Mouse (Mus musculus): ENCODE measurements around the gene Ppard. TPM values are rescaled to one million over a fixed set of nuclear protein-coding genes. Genes with fewer than 3 reads are reported as not detected.

The Ppard gene
- polyA plus RNA-seq, 1 experiment from 2014 or later: 2.2 TPM

DNA sequence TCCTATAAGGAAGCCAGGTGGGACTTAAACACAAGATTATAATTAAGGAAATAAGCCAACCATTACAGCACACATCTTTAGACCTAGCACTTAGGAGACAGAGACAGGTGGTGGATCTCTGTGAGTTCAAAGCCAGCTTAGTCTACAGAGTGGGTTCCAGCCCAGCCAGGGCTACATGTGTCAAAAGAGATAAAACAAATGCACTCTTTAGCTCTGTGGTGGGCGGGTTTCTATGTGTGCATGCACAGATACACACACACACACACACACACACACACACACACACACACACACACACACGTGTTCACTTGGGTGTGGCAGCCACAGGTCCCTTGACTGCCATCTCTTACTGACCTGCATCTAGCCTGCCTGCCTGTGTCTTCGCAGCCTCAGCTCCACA, 45.7 kb downstream of the Ppard start:
- H3K9ac ChIP-seq (replicated peaks): no peak overlapping the region
- no peak overlapping the region for H3K4me2 ChIP-seq (replicated peaks)
- no peak overlapping the region for H3K27ac ChIP-seq (replicated peaks)
- 95% methylated on average over 2 of the region's 3 CpGs for WGBS
- no peaks in the 10 kb centered on the region for H3K36me3 ChIP-seq
- H3K4me3 ChIP-seq: no peak overlapping the region
- no peaks in the 10 kb centered on the region for H3K9me3 ChIP-seq
- no peak for ATAC-seq (ENCODE audit: low FRiP score, low read depth)
- H3K4me1 ChIP-seq: peaks cover 13% of the 10 kb centered on the region; the same call in 1 of the 2 replicates
- H3K27me3 ChIP-seq: no peaks in the 10 kb centered on the region

DNA sequence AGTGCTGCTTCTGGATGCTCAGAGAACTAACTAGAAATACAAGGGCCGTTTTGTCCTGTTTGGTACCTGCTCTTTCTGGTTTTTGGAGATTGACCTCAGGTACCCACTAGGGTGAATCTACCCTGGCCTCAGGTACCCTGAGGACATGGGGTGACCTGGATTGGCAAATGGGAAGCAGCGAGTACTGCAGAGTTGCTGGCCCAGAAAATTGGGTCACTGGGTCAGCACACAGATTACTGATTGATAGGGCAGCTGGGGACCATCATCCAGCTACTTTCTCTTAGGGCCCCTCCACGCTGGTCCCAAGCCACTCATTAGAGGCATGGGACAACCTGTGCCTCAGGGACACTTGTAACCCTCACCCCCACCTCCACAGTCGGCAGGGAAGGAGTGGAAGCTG, 46.7 kb downstream of the Ppard start:
- H3K4me1 ChIP-seq: peaks cover 13% of the 10 kb centered on the region; the same call in 1 of the 2 replicates
- H3K27me3 ChIP-seq: no peaks in the 10 kb centered on the region
- H3K9me3 ChIP-seq: no peaks in the 10 kb centered on the region
- H3K4me3 ChIP-seq: no peak overlapping the region
- no peak for ATAC-seq (ENCODE audit: low FRiP score, low read depth)
- no peak overlapping the region for H3K27ac ChIP-seq (replicated peaks)
- H3K9ac ChIP-seq (replicated peaks): no peak overlapping the region
- H3K4me2 ChIP-seq (replicated peaks): no peak overlapping the region
- no peaks in the 10 kb centered on the region for H3K36me3 ChIP-seq
- WGBS: 57% methylated on average over 4 of the region's 4 CpGs

DNA sequence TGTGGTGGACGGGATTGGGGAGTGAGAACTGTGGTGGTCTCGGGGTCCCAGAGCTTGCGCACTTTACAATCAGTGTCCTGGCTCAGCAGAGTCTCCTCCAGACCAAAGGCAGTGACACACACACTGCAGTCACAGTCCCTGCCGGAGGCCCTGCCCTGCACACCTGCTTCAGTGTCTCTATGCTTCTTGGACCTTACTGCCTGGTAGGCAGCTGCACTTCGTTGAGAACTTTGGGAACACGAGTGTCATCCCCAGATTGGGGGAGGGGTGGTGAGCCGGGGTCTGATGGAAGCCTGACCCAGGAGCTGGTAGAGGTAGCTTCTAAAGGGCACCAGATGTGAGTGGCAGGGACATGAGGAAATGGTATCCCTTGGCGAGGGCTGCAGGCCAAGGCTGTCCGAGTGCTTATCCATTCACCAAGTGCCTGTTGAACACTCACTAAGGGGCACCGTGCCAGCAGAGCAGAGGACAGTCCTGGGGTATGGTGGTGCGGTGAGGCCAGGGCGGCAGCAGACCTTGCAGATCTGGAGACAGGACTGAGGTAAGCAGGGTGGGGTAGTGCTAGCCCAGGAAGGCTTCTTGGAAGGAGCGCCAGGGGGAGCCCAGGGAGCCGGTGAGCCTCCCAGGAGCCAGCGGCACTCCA, 47.4 kb downstream of the Ppard start:
- Histone ChIP-seq H3K36me3 (no peaks in the 10 kb centered on the region), H3K4me1 (peaks cover 14% of the 10 kb centered on the region; the same call in 1 of the 2 replicates), H3K27ac (replicated peaks) (no peak overlapping the region), H3K9ac (replicated peaks) (no peak overlapping the region), H3K9me3 (no peaks in the 10 kb centered on the region), H3K27me3 (no peaks in the 10 kb centered on the region), H3K4me2 (replicated peaks) (no peak overlapping the region), H3K4me3 (no peak overlapping the region)
- ATAC-seq (ENCODE audit: low FRiP score, low read depth): no peak
- 72% methylated on average over 15 of the region's 15 CpGs for WGBS

DNA sequence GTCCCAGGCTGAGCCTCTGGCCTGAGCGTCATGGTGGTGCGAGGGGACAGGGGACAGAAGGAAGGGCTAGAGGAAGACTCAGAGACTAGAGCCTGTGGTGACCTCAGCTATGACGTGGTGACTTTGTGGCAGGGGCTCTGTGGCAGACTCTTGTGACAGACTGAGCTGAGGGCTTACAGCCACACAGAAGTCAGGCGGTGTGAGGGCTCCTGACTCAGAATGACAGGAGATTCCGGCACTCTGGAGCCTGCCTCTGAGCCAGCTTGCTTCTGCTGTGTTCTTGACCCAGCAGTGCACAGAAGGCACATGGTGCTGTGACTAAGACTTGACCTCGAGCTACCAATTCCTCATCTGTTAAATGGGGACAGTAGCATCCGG, 47.9 kb downstream of the Ppard start:
- no peak overlapping the region for H3K9ac ChIP-seq (replicated peaks)
- no peak overlapping the region for H3K4me3 ChIP-seq
- no peaks in the 10 kb centered on the region for H3K9me3 ChIP-seq
- H3K27ac ChIP-seq (replicated peaks): no peak overlapping the region
- no peaks in the 10 kb centered on the region for H3K27me3 ChIP-seq
- no peak for ATAC-seq (ENCODE audit: low FRiP score, low read depth)
- no peak overlapping the region for H3K4me2 ChIP-seq (replicated peaks)
- no peaks in the 10 kb centered on the region for H3K36me3 ChIP-seq
- peaks cover 18% of the 10 kb centered on the region; the same call in 1 of the 2 replicates for H3K4me1 ChIP-seq
- WGBS: 79% methylated on average over 7 of the region's 7 CpGs

DNA sequence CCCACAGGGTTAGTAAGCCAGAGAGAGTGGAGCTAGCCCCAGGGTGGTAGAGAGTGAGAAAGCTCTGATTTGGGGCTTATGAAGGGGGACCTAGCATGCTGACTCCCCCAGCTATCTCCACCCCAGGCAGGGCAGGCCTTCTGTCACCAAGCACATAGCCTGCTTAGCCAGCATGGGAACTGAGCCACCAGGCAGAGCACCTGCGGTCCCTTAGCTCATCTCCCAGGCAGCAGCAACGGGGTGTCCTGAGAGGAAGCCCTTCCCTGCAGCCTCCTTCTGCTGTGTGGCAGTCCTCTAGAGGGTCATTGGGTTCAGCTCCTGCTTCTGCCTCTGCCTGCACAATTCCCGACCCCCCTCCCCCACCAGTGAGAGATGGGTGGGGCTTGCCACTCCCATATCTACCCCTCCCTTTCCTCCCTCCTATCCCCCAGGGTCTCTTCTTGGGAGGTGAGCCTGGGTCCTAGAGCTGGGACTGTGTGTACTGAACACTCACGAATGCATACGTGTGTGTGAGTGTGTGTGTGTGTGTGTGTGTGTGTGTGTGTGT, 48.4 kb downstream of the Ppard start:
- Histone ChIP-seq H3K9me3 (no peaks in the 10 kb centered on the region), H3K4me2 (replicated peaks) (no peak overlapping the region), H3K4me1 (peaks cover 23% of the 10 kb centered on the region), H3K4me3 (no peak overlapping the region), H3K36me3 (no peaks in the 10 kb centered on the region), H3K9ac (replicated peaks) (no peak overlapping the region), H3K27ac (replicated peaks) (0 out of 2 replicates have a peak overlapping the region, but pooled peaks have one; percentile 2), H3K27me3 (no peaks in the 10 kb centered on the region)
- ATAC-seq (ENCODE audit: low FRiP score, low read depth): no peak
- 45% methylated on average over 5 of the region's 5 CpGs for WGBS

DNA sequence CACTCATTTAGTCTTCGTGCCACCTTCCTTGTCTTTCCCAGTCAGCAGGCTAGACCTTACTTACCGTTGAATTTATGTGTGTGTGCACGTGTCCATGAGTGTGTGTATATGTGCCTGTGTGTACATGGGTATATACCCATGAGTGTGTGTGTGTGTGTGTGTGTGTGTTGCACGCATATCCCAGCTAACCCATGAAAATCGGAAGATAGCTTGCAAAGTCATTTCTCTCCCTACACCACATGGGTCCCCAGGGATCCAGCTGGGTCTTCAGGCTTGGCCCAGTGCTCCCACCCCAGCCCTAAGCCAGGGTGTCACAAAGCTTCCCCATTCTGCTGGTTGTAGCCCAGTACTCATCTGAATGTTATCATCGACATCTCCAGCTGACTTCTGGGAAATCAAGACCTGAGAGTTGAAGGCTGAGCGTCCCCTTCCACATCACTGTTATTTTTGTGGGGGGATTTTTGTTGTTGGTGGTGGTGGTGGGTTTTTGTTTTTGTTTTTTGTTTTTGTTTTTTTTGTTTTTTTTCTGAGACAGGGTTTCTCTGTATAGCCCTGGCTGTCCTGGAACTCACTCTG, 49.5 kb downstream of the Ppard start:
- Histone ChIP-seq H3K9ac (replicated peaks) (no peak overlapping the region), H3K27ac (replicated peaks) (no peak overlapping the region), H3K4me2 (replicated peaks) (no peak overlapping the region), H3K4me3 (no peak overlapping the region), H3K9me3 (no peaks in the 10 kb centered on the region), H3K36me3 (no peaks in the 10 kb centered on the region), H3K4me1 (peaks cover 29% of the 10 kb centered on the region), H3K27me3 (no peaks in the 10 kb centered on the region)
- no peak for ATAC-seq (ENCODE audit: low FRiP score, low read depth)
- 95% methylated on average over 7 of the region's 7 CpGs for WGBS

DNA sequence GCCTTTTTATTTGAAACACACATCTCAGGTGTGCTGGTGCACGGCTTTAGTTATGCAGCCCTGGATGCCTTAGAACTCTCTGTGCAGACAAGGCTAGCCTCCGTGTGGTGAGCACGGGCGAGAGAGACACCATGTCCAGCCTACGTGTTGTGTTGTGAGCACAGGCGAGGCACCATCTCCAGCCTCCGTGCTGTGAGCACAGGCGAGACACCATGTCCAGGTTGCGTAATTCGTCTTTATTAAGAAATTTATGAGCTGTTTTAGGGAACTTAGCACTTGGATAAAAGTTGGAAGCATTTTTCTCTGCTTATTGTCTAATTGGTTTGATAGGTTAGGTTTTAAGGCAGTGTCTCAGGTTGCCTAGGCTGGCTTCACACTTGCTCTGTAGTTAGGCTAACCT, 50.7 kb downstream of the Ppard start:
- Histone ChIP-seq H3K9me3 (no peaks in the 10 kb centered on the region), H3K4me1 (peaks cover 36% of the 10 kb centered on the region), H3K4me3 (no peak overlapping the region), H3K27me3 (no peaks in the 10 kb centered on the region), H3K4me2 (replicated peaks) (no peak overlapping the region), H3K27ac (replicated peaks) (no peak overlapping the region), H3K9ac (replicated peaks) (no peak overlapping the region), H3K36me3 (no peaks in the 10 kb centered on the region)
- ATAC-seq (ENCODE audit: low FRiP score, low read depth): no peak
- WGBS: 92% methylated on average over 10 of the region's 10 CpGs

DNA sequence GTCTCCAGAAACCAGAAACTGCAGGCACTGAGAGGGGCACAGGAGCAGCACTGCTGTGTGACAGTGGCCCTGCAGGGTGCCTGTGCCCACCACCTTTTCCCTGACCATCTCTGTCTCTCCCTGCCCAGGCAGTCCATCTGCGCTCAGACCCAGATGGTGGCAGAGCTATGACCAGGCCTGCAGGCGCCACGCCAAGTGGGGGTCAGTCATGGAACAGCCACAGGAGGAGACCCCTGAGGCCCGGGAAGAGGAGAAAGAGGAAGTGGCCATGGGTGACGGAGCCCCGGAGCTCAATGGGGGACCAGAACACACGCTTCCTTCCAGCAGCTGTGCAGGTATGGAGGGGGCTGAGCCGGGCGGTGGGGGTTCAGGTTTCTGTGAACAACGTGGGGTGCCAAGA, 53.6 kb downstream of the Ppard start:
- Histone ChIP-seq H3K36me3 (no peaks in the 10 kb centered on the region), H3K27me3 (no peaks in the 10 kb centered on the region), H3K4me3 (no peak overlapping the region), H3K9me3 (no peaks in the 10 kb centered on the region), H3K4me1 (peaks cover 23% of the 10 kb centered on the region), H3K27ac (replicated peaks) (no peak overlapping the region), H3K4me2 (replicated peaks) (no peak overlapping the region), H3K9ac (replicated peaks) (no peak overlapping the region)
- no peak for ATAC-seq (ENCODE audit: low FRiP score, low read depth)
- WGBS: 89% methylated on average over 10 of the region's 10 CpGs

DNA sequence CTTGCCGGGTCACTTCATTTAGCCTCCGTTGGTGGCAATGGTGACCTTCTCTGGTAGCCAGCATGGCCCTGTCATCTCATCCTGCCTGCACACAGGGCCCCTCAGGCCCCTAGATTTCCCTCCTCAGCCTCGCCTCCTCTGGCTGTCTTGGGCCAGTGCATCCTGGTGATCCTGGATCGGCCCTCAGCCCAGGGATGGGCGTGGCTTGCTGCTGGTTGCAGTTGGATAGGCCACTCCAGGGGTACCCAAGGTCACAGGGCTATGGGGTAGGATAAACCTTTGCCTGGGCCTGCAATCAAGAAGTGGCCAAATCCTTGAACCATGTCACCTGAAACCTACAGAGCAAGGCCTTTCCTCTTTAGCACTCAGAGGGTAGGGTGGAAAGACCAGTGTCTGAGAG, 54.5 kb downstream of the Ppard start:
- H3K9ac ChIP-seq (replicated peaks): no peak overlapping the region
- no peak overlapping the region for H3K27ac ChIP-seq (replicated peaks)
- ATAC-seq (ENCODE audit: low FRiP score, low read depth): no peak
- no peaks in the 10 kb centered on the region for H3K27me3 ChIP-seq
- no peak overlapping the region for H3K4me2 ChIP-seq (replicated peaks)
- H3K4me3 ChIP-seq: no peak overlapping the region
- peaks cover 23% of the 10 kb centered on the region for H3K4me1 ChIP-seq
- WGBS: 34% methylated on average over 5 of the region's 5 CpGs
- no peaks in the 10 kb centered on the region for H3K9me3 ChIP-seq
- H3K36me3 ChIP-seq: no peaks in the 10 kb centered on the region

DNA sequence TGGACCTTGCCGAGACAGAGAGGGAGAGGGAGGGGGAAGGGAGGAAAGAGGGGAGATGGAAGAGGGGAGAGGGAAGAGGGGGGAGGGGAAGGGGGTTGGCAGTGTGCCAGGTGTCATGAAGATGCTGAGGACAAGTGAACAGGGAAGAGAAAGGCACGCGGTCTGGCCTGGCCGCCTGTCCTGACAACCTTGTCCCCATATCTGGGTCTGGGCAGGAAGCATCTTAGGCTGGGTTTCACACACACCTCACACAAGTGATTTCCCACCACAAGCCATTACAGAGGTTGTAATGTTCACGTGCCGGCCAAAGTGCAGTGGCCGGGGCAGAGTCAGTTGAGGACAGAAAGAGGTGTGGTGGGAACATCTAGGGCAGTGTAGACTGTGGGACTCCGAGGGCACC, 55.1 kb downstream of the Ppard start:
- H3K4me2 ChIP-seq (replicated peaks): no peak overlapping the region
- peaks cover 23% of the 10 kb centered on the region for H3K4me1 ChIP-seq
- H3K9me3 ChIP-seq: no peaks in the 10 kb centered on the region
- H3K9ac ChIP-seq (replicated peaks): no peak overlapping the region
- no peaks in the 10 kb centered on the region for H3K27me3 ChIP-seq
- no peaks in the 10 kb centered on the region for H3K36me3 ChIP-seq
- 80% methylated on average over 8 of the region's 8 CpGs for WGBS
- no peak for ATAC-seq (ENCODE audit: low FRiP score, low read depth)
- H3K4me3 ChIP-seq: no peak overlapping the region
- no peak overlapping the region for H3K27ac ChIP-seq (replicated peaks)

DNA sequence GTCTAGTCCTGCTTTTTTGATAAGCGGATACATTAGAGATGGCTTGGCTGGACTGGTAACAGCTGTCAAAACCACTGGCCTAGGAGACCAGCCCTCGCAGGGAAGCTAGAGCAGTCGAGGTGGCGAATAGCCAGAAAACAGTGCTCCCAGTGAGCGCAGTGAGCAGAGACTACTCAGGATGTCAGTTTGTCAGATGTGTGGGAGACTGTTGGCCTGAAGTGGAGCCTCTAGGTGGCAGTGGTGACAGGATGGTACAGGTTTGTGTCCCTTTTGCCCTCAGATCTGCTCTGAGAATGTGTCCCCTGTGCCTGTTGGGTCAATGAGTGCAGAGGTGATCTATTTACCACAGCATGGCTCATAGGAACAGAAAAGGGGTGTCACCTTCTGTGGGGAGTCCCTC, 55.5 kb downstream of the Ppard start:
- no peaks in the 10 kb centered on the region for H3K36me3 ChIP-seq
- H3K9ac ChIP-seq (replicated peaks): no peak overlapping the region
- H3K27me3 ChIP-seq: no peaks in the 10 kb centered on the region
- H3K4me3 ChIP-seq: no peak overlapping the region
- no peaks in the 10 kb centered on the region for H3K9me3 ChIP-seq
- no peak overlapping the region for H3K27ac ChIP-seq (replicated peaks)
- ATAC-seq (ENCODE audit: low FRiP score, low read depth): no peak
- no peak overlapping the region for H3K4me2 ChIP-seq (replicated peaks)
- H3K4me1 ChIP-seq: peaks cover 23% of the 10 kb centered on the region
- WGBS: 74% methylated on average over 5 of the region's 5 CpGs

DNA sequence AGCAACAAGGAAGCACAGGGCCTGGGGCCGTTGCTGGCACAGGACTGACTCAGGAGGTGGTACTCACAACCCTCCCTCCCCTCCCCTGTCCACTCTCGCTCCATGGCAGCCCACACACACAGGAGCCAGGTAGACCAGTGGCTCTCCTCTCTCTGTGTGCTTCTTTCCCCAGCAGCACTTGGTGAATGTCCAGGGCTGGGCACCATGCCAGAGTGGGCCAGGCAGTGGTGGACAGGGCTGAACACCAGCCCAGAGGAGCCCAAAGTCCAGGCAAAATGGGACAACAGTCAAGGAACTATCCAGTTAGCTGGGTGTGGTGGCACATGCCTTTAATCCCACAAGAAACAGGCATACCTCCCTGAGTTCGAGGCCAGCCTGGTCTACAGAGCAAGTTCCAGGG, 57.8 kb downstream of the Ppard start:
- no peaks in the 10 kb centered on the region for H3K36me3 ChIP-seq
- peaks cover 27% of the 10 kb centered on the region for H3K4me1 ChIP-seq
- no peaks in the 10 kb centered on the region for H3K27me3 ChIP-seq
- WGBS: 79% methylated on average over 3 of the region's 3 CpGs
- H3K27ac ChIP-seq (replicated peaks): no peak overlapping the region
- no peak overlapping the region for H3K4me3 ChIP-seq
- no peak for ATAC-seq (ENCODE audit: low FRiP score, low read depth)
- H3K9me3 ChIP-seq: no peaks in the 10 kb centered on the region
- no peak overlapping the region for H3K9ac ChIP-seq (replicated peaks)
- H3K4me2 ChIP-seq (replicated peaks): no peak overlapping the region
